Mouse (Mus musculus) kidney, postnatal 0 days (tissue): ENCODE results near the gene Mosmo. TPM values are rescaled to one million over a fixed set of nuclear protein-coding genes. Genes with fewer than 3 reads are reported as not detected.

Experiments used
- ATAC-seq: fragments of 200-750 bp; cut with Nextera tagmentation; replicated peaks from 2 replicates; pipeline ENCODE4 v1.8.0; 2017; ENCODE audit warnings: low read depth, moderate number of reproducible peaks, moderate TSS enrichment, moderate library complexity; ENCODE audit not compliant: low FRiP score
- DNase-seq: peaks from one replicate; pipeline ENCODE4 v3.0.0-alpha.2; 2016; ENCODE audit warnings: low spot score
- H3K27ac ChIP-seq: fragments of 300-500 bp; sonication (generic); 2 replicates; pipeline ENCODE4 v1.5.1; 2014; ENCODE audit warnings: mild to moderate bottlenecking
- H3K27me3 ChIP-seq: fragments of 300-500 bp; sonication (generic); 2 replicates; pipeline ENCODE4 v1.6.1; 2014; ENCODE audit warnings: low read length, mixed read lengths; ENCODE audit not compliant: insufficient read depth
- H3K36me3 ChIP-seq: fragments of 300-500 bp; sonication (generic); 2 replicates; pipeline ENCODE4 v1.6.1; 2014; ENCODE audit warnings: low read length, mixed read lengths; ENCODE audit not compliant: insufficient read depth
- H3K4me1 ChIP-seq: fragments of 300-500 bp; sonication (generic); replicated peaks from 2 replicates; pipeline ENCODE4 v1.6.1; 2014; ENCODE audit warnings: antibody characterized with exemption, low read length, mixed read lengths; ENCODE audit not compliant: insufficient read depth
- H3K4me2 ChIP-seq: fragments of 300-500 bp; sonication (generic); 2 replicates; pipeline ENCODE4 v1.6.1; 2014; ENCODE audit warnings: mild to moderate bottlenecking, low read length, moderate library complexity, mixed read lengths
- H3K4me3 ChIP-seq: fragments of 300-500 bp; sonication (generic); replicated peaks from 2 replicates; pipeline ENCODE4 v1.5.1; 2014; ENCODE audit warnings: low read depth, low read length
- H3K9ac ChIP-seq: fragments of 300-500 bp; sonication (generic); 2 replicates; pipeline ENCODE4 v1.6.1; 2014; ENCODE audit warnings: low read depth, low read length
- H3K9me3 ChIP-seq: fragments of 300-500 bp; sonication (generic); replicated peaks from 2 replicates; pipeline ENCODE4 v1.6.1; 2016; ENCODE audit warnings: low read length, inconsistent platforms, mixed read lengths
- CTCF ChIP-seq: IDR thresholded peaks from 2 replicates; pipeline ENCODE4 v1.5.1; 2016; ENCODE audit warnings: antibody characterized with exemption, low read depth, mild to moderate bottlenecking, moderate library complexity
- WGBS: fragments of 180-500 bp; shearing (Covaris S2); extraction: QIAGEN DNeasy Blood & Tissue Kit; methylation state at CpG from one replicate; pipeline ENCODE4 v1.1.7; 2014; 5-methylcytosine and 5-hydroxymethylcytosine counted together
- polyA plus RNA-seq: library from polyadenylated mRNA; unstranded; fragments of >200 nt; fragmentation: Nextera tagmentation; extraction: Ambion mirVana; gene quantifications from 2 replicates; pipeline ENCODE4 v1.2.1, GENCODE M21; 2015

Gene Mosmo
- polyA plus RNA-seq, 1 experiment from 2014 or later: 16.2 TPM

DNA sequence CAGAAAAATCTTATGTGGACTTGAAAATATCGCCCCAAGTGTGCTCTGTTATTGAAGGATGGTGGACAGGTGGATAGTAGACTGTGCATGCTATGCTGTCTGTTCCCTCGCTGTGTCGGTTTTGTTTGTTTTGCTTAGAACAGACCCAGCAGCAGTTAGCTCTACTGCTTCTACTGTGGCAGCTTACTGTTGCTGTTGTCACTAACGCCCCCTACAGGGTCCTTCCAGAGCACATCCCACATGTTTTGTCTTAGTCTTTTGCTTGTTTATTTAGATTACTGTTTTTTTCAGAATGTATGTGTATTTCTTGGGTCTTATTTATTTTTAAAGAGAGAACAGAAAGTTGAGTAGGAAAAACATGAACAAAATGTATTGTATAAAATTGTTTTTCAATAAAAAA is 34.2 kb upstream of the Mosmo start:
- H3K4me2 ChIP-seq: no peak overlapping the region
- no peaks in the 10 kb centered on the region for H3K4me1 ChIP-seq
- 70% methylated on average over 4 of the region's 4 CpGs for WGBS
- H3K9ac ChIP-seq: no peak overlapping the region
- H3K36me3 ChIP-seq: peaks cover 52% of the 10 kb centered on the region
- ATAC-seq (no peak), DNase-seq (no peak)
- H3K4me3 ChIP-seq: no peak overlapping the region
- no peaks in the 10 kb centered on the region for H3K27me3 ChIP-seq
- peak; percentile 38 for TF ChIP-seq CTCF
- no peaks in the 10 kb centered on the region for H3K9me3 ChIP-seq
- no peak overlapping the region for H3K27ac ChIP-seq

GRCm38 (mm10) chr7:120647849-120648248 is 29.6 kb upstream of the Mosmo start:
- H3K27me3 ChIP-seq: no peaks in the 10 kb centered on the region
- H3K4me2 ChIP-seq: no peak overlapping the region
- no peaks in the 10 kb centered on the region for H3K9me3 ChIP-seq
- DNase-seq: no peak
- no peak overlapping the region for H3K9ac ChIP-seq
- 88% methylated on average over 2 of the region's 2 CpGs for WGBS
- no peak for TF ChIP-seq CTCF
- no peaks in the 10 kb centered on the region for H3K4me1 ChIP-seq
- H3K4me3 ChIP-seq: no peak overlapping the region
- no peak overlapping the region for H3K27ac ChIP-seq
- peaks cover 57% of the 10 kb centered on the region for H3K36me3 ChIP-seq
- no peak for ATAC-seq

GRCm38 (mm10) chr7:120662079-120662478 is 15.3 kb upstream of the Mosmo start:
- no peaks in the 10 kb centered on the region for H3K27me3 ChIP-seq
- no peak overlapping the region for H3K9ac ChIP-seq
- 94% methylated on average over 4 of the region's 4 CpGs for WGBS
- no peak overlapping the region for H3K27ac ChIP-seq
- ATAC-seq (no peak), DNase-seq (no peak)
- peaks cover 27% of the 10 kb centered on the region for H3K36me3 ChIP-seq
- no peaks in the 10 kb centered on the region for H3K4me1 ChIP-seq
- no peak overlapping the region for H3K4me2 ChIP-seq
- TF ChIP-seq CTCF: no peak
- H3K4me3 ChIP-seq: no peak overlapping the region
- H3K9me3 ChIP-seq: no peaks in the 10 kb centered on the region

GRCm38 (mm10) chr7:120670153-120670875 is 7.1 kb upstream of the Mosmo start, which contains the start of gene Pdzd9:
Gene Pdzd9 (minus strand): TSS chr7:120670343.
- ATAC-seq: peak; percentile 58
- TF ChIP-seq CTCF: peak; percentile 98
- H3K36me3 ChIP-seq: no peaks in the 10 kb centered on the region
- no peaks in the 10 kb centered on the region for H3K9me3 ChIP-seq
- H3K4me2 ChIP-seq: no peak within 1 kb of the TSS
- H3K27me3 ChIP-seq: no peaks in the 10 kb centered on the region
- H3K4me1 ChIP-seq: no peaks in the 10 kb centered on the region
- H3K27ac ChIP-seq: no peak within 1 kb of the TSS
- DNase-seq: peak; percentile 81
- H3K9ac ChIP-seq: no peak within 1 kb of the TSS
- 17% methylated on average over 14 of the region's 14 CpGs for WGBS
- no peak within 1 kb of the TSS for H3K4me3 ChIP-seq

- WGBS: 63% methylated on average over 2 of the region's 2 CpGs
- Histone ChIP-seq H3K36me3 (no peaks in the 10 kb centered on the region), H3K4me1 (no peaks in the 10 kb centered on the region), H3K4me2 (no peak overlapping the region), H3K27me3 (no peaks in the 10 kb centered on the region), H3K9me3 (no peaks in the 10 kb centered on the region), H3K9ac (no peak overlapping the region), H3K27ac (no peak overlapping the region), H3K4me3 (no peak overlapping the region)
- DNase-seq: no peak
- no peak for ATAC-seq
- no peak for TF ChIP-seq CTCF
Observed at GRCm38 (mm10) chr7:120671271-120671670, 6.1 kb upstream of the Mosmo start.

DNA sequence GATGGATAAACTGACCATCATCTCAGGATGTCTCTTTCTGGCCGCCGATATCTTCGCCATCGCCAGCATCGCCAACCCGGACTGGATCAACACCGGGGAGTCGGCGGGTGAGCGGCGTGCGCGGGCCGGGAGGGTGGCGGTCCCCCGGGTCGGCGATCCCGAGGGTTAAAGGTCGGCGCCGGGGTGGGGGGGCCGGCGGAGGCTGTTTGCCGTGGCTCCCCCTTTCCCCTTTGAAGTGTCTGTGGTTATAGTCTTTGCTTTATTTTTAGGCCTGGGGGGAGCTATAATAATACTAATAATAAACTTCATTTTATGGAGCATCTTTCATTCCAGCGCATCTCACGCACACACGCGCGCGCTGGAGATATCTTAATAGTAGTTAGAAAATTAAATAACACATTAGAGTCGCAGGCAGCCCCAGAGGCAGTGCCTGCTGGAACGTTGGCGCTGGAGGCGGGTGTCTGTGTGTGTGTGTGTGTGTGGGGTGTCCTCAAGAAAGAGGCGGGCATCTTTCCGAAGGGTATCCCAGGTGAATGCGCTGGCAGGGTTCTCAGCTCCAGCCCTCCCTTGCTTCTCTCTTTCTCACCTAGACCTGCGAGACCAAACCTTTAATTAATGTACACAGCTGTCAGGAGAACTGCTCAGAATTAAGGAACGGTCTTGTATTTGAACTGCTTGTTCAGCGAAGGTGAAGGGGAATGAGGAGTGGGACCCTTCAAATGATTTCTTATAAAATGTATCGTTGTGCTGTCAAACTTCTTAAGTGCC is 530 bp downstream of the Mosmo start:
- H3K4me1 ChIP-seq: no peaks in the 10 kb centered on the region
- H3K4me3 ChIP-seq: peak overlapping the region; percentile 76
- H3K9ac ChIP-seq: peak overlapping the region; percentile 89
- DNase-seq (peak; percentile 38), ATAC-seq (peak; percentile 73; the same call in 1 of the 2 replicates)
- 1% methylated on average over 42 of the region's 42 CpGs for WGBS
- H3K36me3 ChIP-seq: no peaks in the 10 kb centered on the region
- no peaks in the 10 kb centered on the region for H3K9me3 ChIP-seq
- peak overlapping the region; percentile 69 for H3K27ac ChIP-seq
- no peaks in the 10 kb centered on the region for H3K27me3 ChIP-seq
- no peak for TF ChIP-seq CTCF
- peak overlapping the region; percentile 87 for H3K4me2 ChIP-seq
